Mouse (Mus musculus) neural tube, embryonic 15.5 days (tissue): Measurements from ENCODE around the gene Slc26a1. TPM values are rescaled to one million over a fixed set of nuclear protein-coding genes. Genes with fewer than 3 reads are reported as not detected.
A peak's percentile ranks its signal among the peaks of the same experiment; 100 is the strongest.

Experiments used
- ATAC-seq: fragments of 200-750 bp; cut with Nextera tagmentation; 2 replicates; pipeline ENCODE4 v1.8.0; 2017; ENCODE audit warnings: mild to moderate bottlenecking, moderate TSS enrichment, moderate library complexity; ENCODE audit not compliant: low FRiP score
- H3K27ac ChIP-seq: fragments of 300-500 bp; sonication (generic); replicated peaks from 2 replicates; pipeline ENCODE4 v1.5.1; 2015; ENCODE audit warnings: mild to moderate bottlenecking, inconsistent platforms
- H3K27me3 ChIP-seq: fragments of 300-500 bp; sonication (generic); replicated peaks from 2 replicates; pipeline ENCODE4 v1.6.1; 2015; ENCODE audit warnings: inconsistent platforms
- H3K36me3 ChIP-seq: fragments of 300-500 bp; sonication (generic); 2 replicates; pipeline ENCODE4 v1.6.1; 2015; ENCODE audit warnings: inconsistent platforms
- H3K4me1 ChIP-seq: fragments of 300-500 bp; sonication (generic); 2 replicates; pipeline ENCODE4 v1.6.1; 2015; ENCODE audit warnings: inconsistent platforms
- H3K4me2 ChIP-seq: fragments of 300-500 bp; sonication (generic); 2 replicates; pipeline ENCODE4 v1.6.1; 2015; ENCODE audit warnings: inconsistent platforms, mild to moderate bottlenecking, moderate library complexity
- H3K4me3 ChIP-seq: fragments of 300-500 bp; sonication (generic); replicated peaks from 2 replicates; pipeline ENCODE4 v1.5.1; 2015; ENCODE audit warnings: mild to moderate bottlenecking, inconsistent platforms
- H3K9ac ChIP-seq: fragments of 300-500 bp; sonication (generic); replicated peaks from 2 replicates; pipeline ENCODE4 v1.6.1; 2015; ENCODE audit warnings: mild to moderate bottlenecking, inconsistent platforms
- H3K9me3 ChIP-seq: fragments of 300-500 bp; sonication (generic); replicated peaks from 2 replicates; pipeline ENCODE4 v1.6.1; 2016; ENCODE audit warnings: inconsistent platforms
- WGBS: fragments of 180-500 bp; shearing (Covaris S2); methylation state at CpG from one replicate; pipeline ENCODE4 v1.1.7; 2015; ENCODE audit warnings: mixed read lengths; 5-methylcytosine and 5-hydroxymethylcytosine counted together
- polyA plus RNA-seq: library from polyadenylated mRNA; unstranded; fragments of >200 nt; fragmentation: Nextera tagmentation; extraction: Ambion mirVana; gene quantifications from 2 replicates; pipeline ENCODE4 v1.2.1, GENCODE M21; 2015

The Slc26a1 gene
- polyA plus RNA-seq, 1 experiment from 2014 or later = 2.6 TPM

GRCm38 (mm10) chr5:108703754-108704626, 28.6 kb upstream of the Slc26a1 start:
- no peak overlapping the region for H3K4me2 ChIP-seq
- ATAC-seq = no peak
- no peaks in the 10 kb centered on the region for H3K36me3 ChIP-seq
- H3K9me3 ChIP-seq = no peaks in the 10 kb centered on the region
- no peaks in the 10 kb centered on the region for H3K27me3 ChIP-seq
- WGBS = 80% methylated on average over 12 of the region's 12 CpGs
- H3K9ac ChIP-seq = no peak overlapping the region
- H3K27ac ChIP-seq = no peak overlapping the region
- H3K4me3 ChIP-seq = no peak overlapping the region
- H3K4me1 ChIP-seq = no peaks in the 10 kb centered on the region

- H3K27ac ChIP-seq = no peak overlapping the region
- 69% methylated on average over 10 of the region's 10 CpGs for WGBS
Measured at GRCm38 (mm10) chr5:108701341-108702021, 26.1 kb upstream of the Slc26a1 start.

GRCm38 (mm10) chr5:108700346-108700745, 25.0 kb upstream of the Slc26a1 start:
- no peaks in the 10 kb centered on the region; the same call in 1 of the 2 replicates for H3K27me3 ChIP-seq
- no peak overlapping the region for H3K4me2 ChIP-seq
- no peak overlapping the region for H3K27ac ChIP-seq
- no peak for ATAC-seq
- no peaks in the 10 kb centered on the region for H3K36me3 ChIP-seq
- no peak overlapping the region for H3K4me3 ChIP-seq
- H3K9me3 ChIP-seq = no peaks in the 10 kb centered on the region
- peaks cover 27% of the 10 kb centered on the region for H3K4me1 ChIP-seq
- 68% methylated on average over 3 of the region's 3 CpGs for WGBS
- H3K9ac ChIP-seq = no peak overlapping the region

More at GRCm38 (mm10) chr5:108701341-108702021, 26.1 kb upstream of the Slc26a1 start:
- Histone ChIP-seq H3K4me3 (no peak overlapping the region), H3K4me2 (no peak overlapping the region), H3K9ac (no peak overlapping the region), H3K9me3 (no peaks in the 10 kb centered on the region), H3K36me3 (no peaks in the 10 kb centered on the region), H3K4me1 (peaks cover 17% of the 10 kb centered on the region), H3K27me3 (no peaks in the 10 kb centered on the region)
- ATAC-seq = no peak

GRCm38 (mm10) chr5:108697341-108697753, 22.0 kb upstream of the Slc26a1 start:
- ATAC-seq = peak; percentile 18
- WGBS = 23% methylated on average over 4 of the region's 4 CpGs
- Histone ChIP-seq H3K4me2 (no peak overlapping the region), H3K4me3 (no peak overlapping the region), H3K4me1 (peaks cover 44% of the 10 kb centered on the region), H3K9me3 (no peaks in the 10 kb centered on the region), H3K27me3 (peaks cover 18% of the 10 kb centered on the region), H3K27ac (peak overlapping the region; percentile 73), H3K9ac (no peak overlapping the region), H3K36me3 (no peaks in the 10 kb centered on the region)

- H3K27me3 ChIP-seq = peaks cover 18% of the 10 kb centered on the region
- H3K4me2 ChIP-seq = peak overlapping the region; percentile 11; the same call in 1 of the 2 replicates
- ATAC-seq = no peak
- 86% methylated on average over 3 of the region's 3 CpGs for WGBS
- H3K9me3 ChIP-seq = no peaks in the 10 kb centered on the region
- H3K36me3 ChIP-seq = no peaks in the 10 kb centered on the region
- no peak overlapping the region for H3K4me3 ChIP-seq
- H3K9ac ChIP-seq = no peak overlapping the region
- H3K27ac ChIP-seq = peak overlapping the region; percentile 72; the same call in 1 of the 2 replicates
- peaks cover 44% of the 10 kb centered on the region for H3K4me1 ChIP-seq
Measured at GRCm38 (mm10) chr5:108696542-108696941, 21.2 kb upstream of the Slc26a1 start.

- Histone ChIP-seq H3K36me3 (no peaks in the 10 kb centered on the region), H3K4me3 (0 out of 2 replicates have a peak overlapping the region, but pooled peaks have one; percentile 69), H3K4me2 (peak overlapping the region; percentile 98), H3K4me1 (peaks cover 44% of the 10 kb centered on the region), H3K9me3 (no peaks in the 10 kb centered on the region), H3K27me3 (peaks cover 18% of the 10 kb centered on the region), H3K9ac (no peak overlapping the region), H3K27ac (no peak overlapping the region)
- WGBS = 96% methylated on average over 12 of the region's 12 CpGs
- no peak for ATAC-seq
Measured at GRCm38 (mm10) chr5:108695861-108696260, 20.5 kb upstream of the Slc26a1 start.

- H3K36me3 ChIP-seq = no peaks in the 10 kb centered on the region
- 0 out of 2 replicates have a peak overlapping the region, but pooled peaks have one; percentile 18 for H3K27ac ChIP-seq
- WGBS = 1% methylated on average over 79 of the region's 99 CpGs
- peak overlapping the region; percentile 69 for H3K4me3 ChIP-seq
- peaks cover 44% of the 10 kb centered on the region for H3K4me1 ChIP-seq
- H3K4me2 ChIP-seq = peak overlapping the region; percentile 98
- no peaks in the 10 kb centered on the region for H3K9me3 ChIP-seq
- peaks cover 18% of the 10 kb centered on the region for H3K27me3 ChIP-seq
- H3K9ac ChIP-seq = peak overlapping the region; percentile 47
- peak; percentile 43 for ATAC-seq
Measured at GRCm38 (mm10) chr5:108694352-108695261, 19.2 kb upstream of the Slc26a1 start.

- Histone ChIP-seq H3K4me2 (peak overlapping the region; percentile 98), H3K27me3 (peaks cover 18% of the 10 kb centered on the region), H3K4me3 (peak overlapping the region; percentile 69), H3K4me1 (peaks cover 44% of the 10 kb centered on the region), H3K9me3 (no peaks in the 10 kb centered on the region), H3K27ac (no peak overlapping the region), H3K36me3 (no peaks in the 10 kb centered on the region), H3K9ac (peak overlapping the region; percentile 47)
- ATAC-seq = peak; percentile 93
- 1% methylated on average over 42 of the region's 43 CpGs for WGBS
Measured at GRCm38 (mm10) chr5:108693872-108694288, 18.5 kb upstream of the Slc26a1 start.

- ATAC-seq = no peak
- peaks cover 34% of the 10 kb centered on the region for H3K4me1 ChIP-seq
- peak within 1 kb of the TSS; percentile 98 for H3K4me2 ChIP-seq
- H3K27me3 ChIP-seq = peaks cover 18% of the 10 kb centered on the region
- H3K9ac ChIP-seq = no peak within 1 kb of the TSS
- no peak within 1 kb of the TSS for H3K27ac ChIP-seq
- H3K9me3 ChIP-seq = no peaks in the 10 kb centered on the region
- 9% methylated on average over 16 of the region's 18 CpGs for WGBS
- H3K4me3 ChIP-seq = peak within 1 kb of the TSS; percentile 69
- no peaks in the 10 kb centered on the region for H3K36me3 ChIP-seq
Measured at GRCm38 (mm10) chr5:108692271-108692670, 16.9 kb upstream of the Slc26a1 start, which contains the start of gene Fgfrl1. TSS of gene Fgfrl1 (plus strand) at chr5:108692382.

- no peak overlapping the region for H3K27ac ChIP-seq
- no peaks in the 10 kb centered on the region for H3K9me3 ChIP-seq
- H3K4me1 ChIP-seq = peaks cover 23% of the 10 kb centered on the region
- H3K4me3 ChIP-seq = no peak overlapping the region
- no peaks in the 10 kb centered on the region for H3K36me3 ChIP-seq
- ATAC-seq = no peak
- no peak overlapping the region for H3K9ac ChIP-seq
- 77% methylated on average over 4 of the region's 4 CpGs for WGBS
- H3K27me3 ChIP-seq = peaks cover 18% of the 10 kb centered on the region
- H3K4me2 ChIP-seq = no peak overlapping the region
Measured at GRCm38 (mm10) chr5:108691152-108691551, 15.8 kb upstream of the Slc26a1 start.

- Histone ChIP-seq H3K4me1 (peaks cover 5% of the 10 kb centered on the region), H3K4me3 (no peak overlapping the region), H3K9ac (no peak overlapping the region), H3K27me3 (peaks cover 12% of the 10 kb centered on the region), H3K4me2 (no peak overlapping the region), H3K27ac (no peak overlapping the region), H3K9me3 (no peaks in the 10 kb centered on the region), H3K36me3 (no peaks in the 10 kb centered on the region)
- WGBS = 62% methylated on average over 5 of the region's 5 CpGs
- ATAC-seq = no peak
Measured at GRCm38 (mm10) chr5:108689091-108689490, 13.7 kb upstream of the Slc26a1 start.
